Mouse (Mus musculus) thymus, postnatal 10 days (tissue): Measurements from ENCODE around the gene Clta.
A peak's percentile ranks its signal among the peaks of the same experiment; 100 is the strongest.
"Not testable (repeated sequence)": the region's sequence is repeated elsewhere in the genome, so short reads cannot be mapped to it uniquely, and the experiment has no call there.

Experiments used
- DNase-seq, 2 experiments: peaks; one replicate each; pipeline ENCODE4 v3.0.0; 2021; ENCODE audit warnings: low spot score in 2 of 2

Gene Clta

DNA sequence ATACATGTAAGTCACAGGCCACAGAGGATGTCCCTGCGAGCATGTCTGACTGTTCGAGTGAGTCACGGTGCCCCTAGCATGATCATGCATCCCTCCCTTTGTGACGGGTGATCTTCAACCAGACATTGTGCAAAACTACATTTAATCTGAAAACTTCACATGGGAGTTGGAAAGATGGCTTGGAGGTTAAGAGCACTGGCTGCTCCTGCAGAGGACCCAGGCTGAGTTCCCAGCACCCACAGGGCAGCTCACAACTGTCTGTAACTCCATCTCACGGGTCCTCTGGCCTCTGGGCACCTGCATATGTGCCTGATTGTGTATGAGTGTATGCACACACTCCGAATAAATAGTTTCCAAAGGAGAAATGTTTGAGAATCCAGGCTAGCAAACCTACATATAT is 20.0 kb downstream of the Clta start:
- no peak for DNase-seq

DNA sequence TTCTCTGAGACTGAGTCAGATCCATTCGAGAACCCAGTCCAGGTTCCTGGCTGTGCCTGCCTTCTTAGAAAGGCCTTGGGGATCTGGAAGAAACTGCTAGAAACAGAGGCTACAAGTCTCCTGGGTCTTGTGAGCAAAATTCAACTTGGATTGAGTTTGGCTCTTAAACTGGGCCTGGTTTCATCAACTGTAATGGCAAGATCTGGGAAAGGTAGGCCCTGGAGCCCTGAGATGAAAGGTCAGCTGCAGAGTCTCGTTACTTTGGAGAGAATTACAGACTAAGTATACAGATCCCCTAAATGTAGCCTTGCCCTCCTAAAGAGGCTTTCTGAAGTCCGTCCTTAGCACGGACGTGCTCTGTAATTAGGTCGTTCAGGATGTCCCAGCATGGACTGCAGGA is 21.3 kb downstream of the Clta start:
- DNase-seq = no peak

DNA sequence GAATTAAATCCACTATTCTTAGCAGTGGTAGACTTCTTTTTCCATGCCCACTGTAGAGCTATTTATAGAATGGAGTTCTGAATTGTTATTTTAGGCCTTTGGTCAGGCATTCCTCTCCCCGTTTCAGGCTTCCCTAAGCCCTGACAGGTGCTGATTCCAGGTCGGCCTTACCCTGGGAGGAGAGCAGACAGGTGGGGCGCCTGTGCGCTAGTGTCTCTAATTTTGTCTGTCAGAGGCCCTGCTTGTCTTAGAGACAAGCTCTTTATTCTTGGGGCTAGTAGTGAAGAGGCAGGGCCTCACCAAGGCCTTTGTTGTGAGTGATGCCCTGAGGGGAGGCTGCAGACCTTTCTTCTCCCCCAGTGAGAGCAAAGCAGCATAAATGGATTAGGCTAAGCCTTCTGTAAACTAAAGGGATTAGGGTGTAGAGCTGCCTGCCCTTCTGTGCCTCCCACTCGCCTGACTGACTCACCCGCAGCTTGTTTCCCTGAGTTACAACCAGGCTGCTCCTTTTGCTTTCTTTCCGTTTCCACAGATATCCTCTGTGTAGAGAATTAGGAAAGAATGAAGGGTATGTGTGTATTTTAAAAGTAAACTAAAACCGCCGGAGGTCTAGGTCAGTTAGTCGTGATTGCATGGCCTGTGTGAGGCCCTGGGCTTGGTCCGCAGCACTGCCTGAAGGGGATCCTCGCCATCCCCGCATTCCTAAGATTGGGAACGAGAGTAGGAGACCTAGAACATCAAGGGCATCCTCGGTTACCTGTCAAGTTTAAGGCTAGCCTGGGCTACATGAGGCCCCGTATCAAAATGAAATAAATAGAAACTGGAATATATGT is 24.3 kb downstream of the Clta start:
- no peak for DNase-seq

DNA sequence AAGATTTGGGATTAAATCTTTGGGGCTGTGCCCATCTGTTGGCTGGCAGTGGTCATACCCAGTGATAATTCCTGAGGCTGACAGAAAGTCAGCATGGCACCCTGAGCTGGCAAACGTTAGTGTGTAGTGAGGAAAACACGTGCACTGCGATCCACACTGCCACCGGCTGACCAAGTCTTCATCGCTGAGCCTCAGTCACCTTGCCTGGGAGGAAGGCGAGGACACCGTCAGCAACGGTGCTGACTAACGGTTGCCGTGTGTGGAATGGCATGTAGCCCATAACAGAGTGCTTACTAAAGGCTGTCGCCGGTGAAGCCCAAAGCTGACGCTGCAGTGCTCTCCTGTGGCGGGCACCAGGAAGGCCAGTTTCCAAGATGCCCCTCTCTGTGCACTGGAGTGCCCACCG is 25.4 kb downstream of the Clta start:
- DNase-seq = no peak

DNA sequence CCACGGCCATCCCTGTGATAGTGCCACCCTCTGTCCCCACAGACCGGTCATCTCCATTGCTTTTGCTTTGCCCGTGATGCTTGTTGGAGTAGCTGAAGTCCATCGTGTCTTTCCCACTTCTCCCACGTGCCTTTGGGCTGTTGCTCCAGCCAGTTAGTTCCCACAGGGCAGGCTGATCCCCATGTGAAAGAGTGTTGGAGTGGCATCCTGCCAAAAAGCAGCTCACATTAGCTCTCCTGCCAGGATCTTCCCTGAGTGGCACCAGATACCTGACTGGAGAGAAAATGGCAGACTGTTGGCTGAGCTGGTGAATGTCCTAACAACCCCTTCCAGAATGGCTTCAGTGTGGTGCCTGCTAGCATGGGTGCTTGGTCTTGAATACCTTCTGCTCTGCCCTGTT is 27.3 kb downstream of the Clta start:
- no peak for DNase-seq

DNA sequence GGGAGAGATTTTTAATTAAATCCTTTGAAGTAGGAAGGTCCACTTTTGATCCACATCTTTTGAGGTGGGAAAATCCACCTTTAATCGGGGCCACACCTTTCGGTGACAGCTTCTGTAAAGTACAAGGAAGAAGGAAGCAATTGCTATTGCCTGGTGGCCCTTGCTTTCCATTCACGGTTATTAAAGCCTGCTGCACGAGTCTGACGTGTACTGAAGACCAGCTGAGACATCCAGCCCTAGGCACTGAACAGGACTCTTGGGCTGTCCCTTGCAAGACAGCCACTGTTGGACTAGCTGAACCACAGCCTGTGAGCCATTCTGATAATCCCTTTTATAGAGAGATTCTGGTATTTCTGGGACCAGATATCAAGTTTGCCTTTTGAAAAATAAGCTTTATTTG is 32.2 kb downstream of the Clta start:
- no peak for DNase-seq

DNA sequence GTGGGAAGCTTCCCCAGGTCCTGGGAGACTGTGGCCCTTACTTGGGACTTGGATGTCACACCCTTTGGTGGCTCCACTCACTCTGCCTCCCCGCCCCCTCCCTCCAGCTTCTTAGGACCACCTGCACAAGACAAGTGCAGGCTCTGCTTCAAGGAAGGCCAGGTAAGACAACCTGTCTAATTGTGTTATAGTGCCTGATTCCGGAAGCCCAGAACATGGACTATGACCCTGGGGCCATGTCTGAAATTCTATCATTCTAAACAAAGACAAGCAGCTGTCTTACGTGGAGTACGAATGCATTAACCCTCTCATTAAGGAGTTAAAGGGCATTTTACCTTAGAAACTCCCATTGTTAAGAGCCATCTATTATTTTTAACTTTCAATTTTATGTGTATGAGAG is 36.5 kb downstream of the Clta start:
- no peak for DNase-seq

DNA sequence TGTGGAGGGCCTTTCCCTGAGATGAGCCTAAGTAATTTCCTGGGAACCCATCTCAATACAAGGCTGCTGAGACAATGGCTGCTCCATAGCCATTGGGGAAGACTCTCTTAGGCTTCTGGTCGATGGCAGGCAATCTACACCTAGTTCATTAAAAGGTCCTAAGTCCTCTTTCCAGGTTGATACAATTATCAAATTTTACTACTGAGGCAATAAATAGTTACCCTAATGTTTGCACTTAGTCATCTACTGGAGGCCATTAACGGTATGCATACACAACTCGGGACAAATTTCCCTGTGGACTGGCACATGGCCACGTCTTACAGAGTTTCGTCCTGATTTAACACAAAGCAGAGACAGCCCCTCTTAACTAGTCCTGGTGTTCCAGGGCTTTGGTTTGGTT is 38.2 kb downstream of the Clta start:
- DNase-seq = no peak

DNA sequence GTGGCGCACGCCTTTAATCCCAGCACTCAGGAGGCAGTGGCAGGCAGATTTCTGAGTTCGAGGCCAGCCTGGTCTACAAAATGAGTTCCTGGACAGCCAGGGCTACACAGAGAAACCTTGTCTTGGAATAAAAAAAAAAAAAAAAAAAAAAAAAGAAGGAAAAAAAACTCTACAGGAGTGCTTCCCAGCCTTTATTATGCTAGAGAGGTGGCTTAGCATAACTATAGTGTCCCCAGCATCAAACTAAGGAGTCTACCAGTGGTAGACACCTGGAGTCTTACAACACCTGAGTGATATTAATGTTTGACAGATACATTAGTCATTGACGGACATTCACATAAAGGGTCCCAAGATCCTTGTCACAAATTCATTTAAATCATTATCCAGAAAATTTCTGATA is 38.9 kb downstream of the Clta start:
- not testable (repeated sequence) for DNase-seq

DNA sequence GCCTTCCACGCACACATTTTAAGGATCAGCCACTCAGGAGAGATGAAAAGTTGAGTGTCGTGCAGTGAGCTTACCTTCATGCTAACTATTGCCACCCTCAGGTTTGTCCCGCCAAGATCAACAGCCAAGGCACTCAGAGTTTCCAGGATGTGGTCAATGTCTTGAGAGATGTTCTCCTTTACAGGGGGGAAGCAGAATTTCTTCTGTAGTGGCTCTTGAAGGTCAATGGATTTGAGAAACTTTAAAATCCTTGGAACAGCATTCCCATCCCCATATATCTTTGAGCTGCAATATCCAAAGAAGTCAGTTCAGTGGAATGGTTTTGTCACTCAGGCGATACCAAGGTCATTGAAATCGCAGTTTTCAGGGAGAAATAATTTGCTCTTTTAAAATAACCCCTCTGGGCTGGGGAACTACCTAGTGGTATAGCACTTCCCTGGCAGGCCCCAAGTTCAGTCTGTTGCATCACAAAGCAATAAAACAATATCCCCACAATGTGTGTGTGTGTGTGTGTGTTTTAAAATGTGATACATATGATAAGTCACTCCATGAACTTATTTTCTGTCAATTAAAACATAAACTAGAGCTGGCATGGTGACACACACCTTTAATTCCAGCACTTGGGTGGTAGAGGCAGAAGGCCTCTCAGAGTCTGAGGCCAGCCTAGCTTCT is 40.6 kb downstream of the Clta start:
- no peak for DNase-seq

DNA sequence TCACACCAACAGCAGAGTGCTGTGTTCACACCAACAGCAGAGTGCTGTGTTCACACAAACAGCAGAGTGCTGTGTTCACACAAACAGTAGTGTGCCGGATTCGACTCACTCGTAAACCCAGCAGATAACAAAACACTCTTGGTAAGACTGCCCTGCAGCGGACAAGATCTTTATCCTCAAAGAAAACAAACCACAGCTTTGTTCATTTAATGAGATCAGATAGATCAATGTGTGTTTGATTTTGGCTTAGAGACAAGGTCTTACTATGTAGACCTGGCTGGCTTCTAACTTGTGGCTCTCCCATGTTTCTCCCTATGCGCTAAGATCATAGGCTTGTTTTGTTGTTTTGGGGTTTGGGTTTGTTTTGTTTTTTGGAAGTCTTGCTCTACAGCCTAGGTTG is 41.8 kb downstream of the Clta start:
- DNase-seq = no peak

DNA sequence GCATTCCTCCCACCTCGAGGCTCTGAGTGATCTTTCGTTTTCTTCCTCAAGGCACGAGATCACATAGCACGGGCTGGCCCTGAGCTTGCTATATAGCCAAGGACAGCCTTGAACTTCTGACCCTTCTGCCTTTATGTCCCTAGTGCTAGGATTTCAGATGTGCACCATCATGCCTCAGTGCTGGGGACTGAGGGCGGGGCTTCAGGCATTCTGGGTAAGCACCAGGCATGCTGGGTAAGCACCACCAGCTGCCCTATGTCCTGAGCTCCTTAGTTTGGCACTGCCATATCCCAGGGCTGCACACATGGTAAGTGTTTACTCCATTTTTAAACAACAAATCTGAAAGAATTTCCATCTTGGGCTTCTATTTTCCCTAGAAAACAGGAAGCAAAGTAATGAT is 45.6 kb downstream of the Clta start:
- DNase-seq = no peak

DNA sequence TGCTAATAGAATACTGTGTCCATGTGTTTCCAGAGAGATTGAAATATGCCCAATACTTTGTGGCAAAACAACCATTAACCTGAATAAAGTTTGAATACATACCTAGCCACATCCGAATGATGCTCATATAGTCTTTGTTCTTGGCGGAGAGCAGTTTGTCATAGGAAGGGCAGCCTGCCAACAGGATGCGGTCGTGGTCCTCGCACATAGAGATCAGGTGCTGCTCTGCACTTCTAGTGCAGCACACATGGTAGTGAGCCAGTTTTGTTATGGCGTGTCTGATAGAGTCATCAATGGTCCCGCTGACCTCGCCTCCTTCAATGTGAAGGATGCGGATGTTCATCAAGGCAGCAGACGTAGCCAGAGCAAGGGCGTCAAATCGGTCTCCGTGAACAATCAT is 55.4 kb downstream of the Clta start:
- DNase-seq = no peak

DNA sequence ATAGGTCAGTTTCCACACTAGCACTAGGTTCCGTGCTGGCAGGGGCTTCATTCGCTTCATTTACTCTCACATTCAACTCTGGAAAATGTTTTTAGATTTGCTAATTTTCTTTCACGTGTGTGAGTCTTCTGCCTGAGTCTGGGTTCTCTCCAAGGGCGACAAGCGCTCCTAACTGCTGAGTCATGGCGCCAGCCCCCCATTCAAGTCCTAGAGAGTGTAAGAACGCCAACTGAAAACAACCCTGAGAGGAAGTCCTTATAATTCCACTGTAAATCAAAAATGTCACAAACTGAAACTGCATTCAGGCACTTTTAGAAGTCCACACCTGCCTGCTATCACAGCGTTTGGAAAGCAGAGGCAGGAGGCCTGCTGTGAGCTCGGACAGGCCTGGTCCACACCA is 57.8 kb downstream of the Clta start:
- DNase-seq = no peak

DNA sequence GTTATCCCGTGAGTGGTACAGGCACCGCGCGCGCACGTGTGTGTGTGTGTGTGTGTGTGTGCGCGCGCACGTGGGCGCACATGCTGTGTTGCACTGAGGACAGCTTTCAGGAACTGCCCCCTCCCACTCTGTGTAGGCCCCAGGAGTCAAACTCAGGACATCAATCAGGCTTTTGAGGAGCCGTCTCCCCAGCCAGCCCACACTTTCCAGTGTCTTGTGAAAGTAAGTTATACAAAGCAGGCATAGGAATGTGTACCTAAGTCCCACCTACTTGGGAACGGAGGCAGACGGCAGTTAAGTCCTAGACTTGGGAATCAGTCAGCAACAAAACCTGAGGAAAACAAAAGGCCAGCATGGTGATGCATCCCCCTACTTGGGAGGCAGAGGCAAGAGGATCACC is 58.6 kb downstream of the Clta start:
- DNase-seq = no peak

DNA sequence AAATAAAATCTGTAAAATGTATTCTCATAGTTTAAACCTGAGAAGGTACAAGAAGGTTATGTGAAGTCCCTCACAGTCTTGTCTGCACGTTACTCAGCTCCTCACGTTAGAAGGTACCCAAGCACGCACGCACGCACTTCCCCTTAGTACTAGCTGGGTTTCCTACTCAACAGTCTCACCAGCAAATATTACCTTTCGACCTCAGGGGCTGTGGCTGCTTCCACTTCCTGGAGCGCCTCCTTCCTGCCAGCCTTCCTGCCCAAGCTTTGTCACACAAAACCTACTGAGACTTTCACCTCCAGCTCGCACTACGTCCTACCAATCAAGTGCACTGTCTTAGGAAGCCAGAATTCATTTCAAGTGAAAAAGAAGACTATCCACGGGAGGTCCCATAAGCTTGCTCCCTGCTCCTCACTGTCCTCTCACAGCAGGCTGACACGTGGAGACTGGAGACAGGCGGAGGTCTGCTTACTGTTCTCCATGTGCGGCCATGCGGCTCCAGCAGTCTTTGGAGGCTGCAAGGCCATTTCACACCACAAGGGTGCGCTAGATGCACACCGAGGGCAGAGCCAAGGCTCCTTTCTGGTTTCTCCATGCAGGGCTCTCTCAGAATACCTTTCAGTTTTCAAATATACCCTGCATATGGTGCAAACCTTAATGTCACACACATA is 61.2 kb downstream of the Clta start:
- peak; percentile 86 to 96 for DNase-seq

DNA sequence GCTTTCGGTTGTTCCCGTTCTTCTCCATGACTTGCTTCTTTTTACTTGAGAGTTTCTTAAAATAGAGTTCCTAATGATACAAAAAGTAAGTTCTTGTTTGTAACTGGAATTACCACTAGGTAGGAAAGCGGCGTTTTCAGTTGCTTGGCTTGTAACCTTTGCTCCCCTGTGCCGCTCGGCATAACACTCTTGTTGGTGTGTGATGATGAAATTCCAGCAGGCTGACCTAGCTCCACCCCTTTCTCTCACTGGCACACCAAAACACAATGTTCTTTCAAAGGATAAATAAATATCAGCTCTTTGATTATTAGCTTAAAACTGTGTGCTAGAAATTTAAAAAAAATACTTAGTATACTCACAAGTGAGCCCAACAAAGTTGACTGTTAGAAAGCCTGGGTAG is 62.6 kb downstream of the Clta start:
- DNase-seq = no peak

DNA sequence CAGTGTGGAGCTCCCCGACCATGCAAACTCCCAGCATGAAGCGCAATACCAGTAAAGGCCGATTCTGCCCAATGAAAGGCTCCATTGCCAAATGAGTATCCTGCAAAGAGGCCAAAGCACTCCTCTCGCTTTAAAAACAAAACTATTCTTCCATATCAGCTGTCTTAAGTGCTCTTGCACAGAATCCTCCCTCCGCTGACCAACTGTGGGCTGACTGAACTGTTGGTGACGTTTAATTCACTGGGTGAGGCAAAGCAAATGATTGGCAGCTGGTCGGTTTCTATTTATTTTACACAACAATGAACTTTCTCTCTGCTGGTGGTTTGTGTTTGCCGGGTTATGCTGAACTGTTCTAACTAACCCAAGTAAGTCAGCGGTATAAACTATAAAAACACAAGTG is 64.5 kb downstream of the Clta start:
- no peak for DNase-seq

DNA sequence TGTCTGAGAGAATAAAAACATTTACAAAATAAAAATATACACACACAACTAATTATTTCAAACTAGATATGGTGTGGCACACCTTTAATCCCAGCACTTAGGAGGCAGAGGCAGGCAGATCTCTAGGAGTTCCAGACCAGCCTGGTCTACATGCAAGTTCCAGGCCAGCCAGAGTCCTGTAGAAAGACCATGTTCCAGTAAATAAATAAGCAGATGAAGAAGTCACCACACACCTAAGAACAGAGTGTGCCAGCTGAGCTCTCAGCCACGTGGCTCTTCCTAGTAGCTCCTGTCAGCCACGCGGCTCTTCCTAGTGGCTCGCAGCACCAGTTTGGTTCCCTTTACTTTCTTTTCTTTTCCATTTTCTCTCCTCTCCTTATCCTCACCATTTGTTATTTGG is 65.2 kb downstream of the Clta start:
- no peak for DNase-seq

DNA sequence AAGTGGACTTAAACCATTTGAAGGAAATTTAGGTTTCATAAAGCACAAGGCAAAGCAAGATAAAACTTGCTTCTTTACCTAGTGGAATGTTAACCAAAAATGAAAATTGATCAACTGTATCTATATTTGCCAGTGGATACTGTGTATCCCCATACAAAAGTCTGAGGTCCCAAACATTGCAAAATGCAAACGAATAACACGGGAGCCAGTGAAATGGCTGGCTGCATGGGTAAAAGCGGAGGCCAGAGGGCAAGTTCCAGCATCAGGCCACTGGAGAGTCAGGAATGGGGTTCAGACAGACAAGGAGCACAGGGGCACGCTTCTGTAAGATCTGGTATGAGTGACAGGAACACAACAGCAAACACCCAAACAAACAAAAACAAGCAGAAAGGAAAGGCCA is 66.4 kb downstream of the Clta start:
- DNase-seq = no peak

DNA sequence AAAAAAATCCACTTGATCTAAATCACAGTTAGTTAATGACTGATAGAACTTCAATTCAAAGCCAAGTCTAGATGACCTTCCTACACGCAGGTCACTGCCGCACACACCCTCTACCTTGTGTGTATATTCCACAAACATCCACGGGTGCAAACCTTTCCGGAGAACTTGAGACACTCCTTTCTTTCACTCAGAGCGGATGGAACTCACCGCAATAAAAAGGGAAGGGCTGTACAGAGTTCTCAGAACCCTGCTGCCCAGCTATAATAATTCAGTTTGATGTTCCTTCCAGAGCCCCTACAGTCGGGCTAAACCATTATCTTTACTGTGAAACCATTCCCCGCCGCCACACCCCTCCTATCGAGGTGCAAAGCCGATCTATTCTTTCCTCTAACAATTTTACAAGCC is 67.5 kb downstream of the Clta start:
- no peak for DNase-seq

DNA sequence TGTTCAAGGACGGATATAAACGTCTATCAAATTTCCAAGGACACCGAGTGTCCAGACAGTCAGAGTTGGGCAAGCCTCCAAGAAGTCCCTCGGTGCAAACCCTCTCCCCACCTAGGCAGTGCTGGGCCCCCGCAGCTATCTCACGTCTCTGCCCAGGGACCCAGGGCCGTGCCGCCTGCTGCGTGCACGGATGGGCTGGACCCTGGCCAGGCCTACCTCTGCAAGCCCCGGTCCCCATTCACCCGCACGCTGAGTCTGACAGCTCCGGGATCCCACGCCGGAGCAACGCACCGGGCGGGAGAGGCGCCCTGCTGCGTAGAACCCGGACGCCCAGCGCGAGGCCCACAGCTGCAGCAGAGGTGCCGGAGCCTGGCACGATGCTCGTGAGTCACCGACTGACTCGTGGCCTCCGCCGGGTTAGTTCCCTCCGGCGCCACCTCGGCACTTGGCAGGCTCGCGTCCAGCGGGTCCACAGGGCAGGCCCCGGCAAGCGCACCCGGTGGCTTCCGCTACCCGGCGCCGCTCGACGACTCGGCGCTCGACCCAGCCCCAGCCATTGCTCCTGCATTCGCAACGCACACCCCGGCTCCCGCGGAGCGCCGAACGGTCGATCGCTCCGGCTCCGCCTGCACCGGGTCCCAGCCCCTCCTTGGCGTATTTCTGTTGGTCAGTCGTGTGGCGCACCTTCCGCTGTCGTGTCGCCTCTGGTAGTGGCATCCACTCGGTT is 68.1 kb downstream of the Clta start:
- DNase-seq = peak; percentile 78 to 87
